Mouse (Mus musculus): ENCODE data around the gene Coq10a.
A peak's percentile ranks its signal among the peaks of the same experiment; 100 is the strongest.

DNA sequence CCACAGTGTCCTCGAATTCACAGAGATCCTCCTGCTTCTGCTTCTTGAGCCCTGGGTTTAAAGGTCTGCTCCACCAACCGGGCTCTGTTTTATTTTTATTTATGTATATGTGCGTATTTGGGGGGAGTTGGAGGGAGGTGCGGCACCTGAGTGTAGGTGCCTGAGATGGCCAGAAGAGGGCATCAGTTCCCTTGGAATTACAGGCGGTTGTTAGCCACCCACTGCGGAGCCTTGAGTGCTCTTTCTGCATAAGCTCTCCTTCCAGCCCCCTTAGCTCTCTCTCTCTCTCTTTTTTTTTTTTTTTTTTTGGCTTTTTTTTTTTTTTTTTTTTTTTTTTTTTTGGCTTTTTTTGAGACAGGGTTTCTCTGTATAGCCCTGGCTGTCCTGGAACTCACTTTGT is 5.6 kb upstream of the Coq10a start:
- peak; percentile 52 for TF ChIP-seq CTCF (IDR thresholded peaks at IDR 0.05; ENCODE audit: low read depth)
- no peak for TF ChIP-seq EP300 (IDR thresholded peaks at IDR 0.05; ENCODE audit: low read depth)
